Mouse (Mus musculus): ENCODE measurements around the gene Tfg. TPM values are rescaled to one million over a fixed set of nuclear protein-coding genes. Genes with fewer than 3 reads are reported as not detected.

The Tfg gene
- polyA plus RNA-seq, 1 experiment, result 85.0 TPM

DNA sequence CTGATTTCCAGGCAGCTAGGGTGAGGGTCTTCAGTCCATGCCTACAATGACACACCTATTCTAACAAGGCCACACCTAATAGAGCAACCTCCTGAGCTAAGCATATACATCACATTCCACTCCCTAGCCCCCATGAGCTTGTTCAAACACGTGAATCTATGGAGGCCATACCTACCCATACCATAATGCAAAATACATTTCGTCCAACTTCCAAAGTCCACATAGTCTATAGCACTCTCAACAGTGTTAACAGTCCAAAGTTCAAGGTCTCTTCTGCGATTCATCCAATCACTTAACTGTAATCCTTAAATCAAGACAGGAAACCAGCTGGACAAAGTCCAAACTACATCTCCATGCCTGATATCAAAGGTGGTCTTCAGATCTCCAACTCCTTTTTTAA is 7.2 kb downstream of the Tfg start:
- Histone ChIP-seq H3K4me1 (ENCODE audit: control insufficient read depth, insufficient read depth, low read length) (no peaks in the 10 kb centered on the region), H3K4me3 (ENCODE audit: insufficient read depth, low read depth, low read length) (no peak overlapping the region), H3K27me3 (replicated peaks; ENCODE audit: control insufficient read depth, insufficient read depth, low read length) (no peaks in the 10 kb centered on the region), H3K27ac (ENCODE audit: insufficient read depth, low read depth, low read length) (no peak overlapping the region), H3K36me3 (ENCODE audit: control insufficient read depth, insufficient read depth, low read length) (peaks cover 2% of the 10 kb centered on the region)
- WGBS, result 78% methylated on average over 3 of the region's 3 CpGs
- TF ChIP-seq CTCF (conservative IDR thresholded peaks at IDR 0.05; ENCODE audit: insufficient read depth, insufficient read length, low read depth, low read length), result no peak
- no peak for TF ChIP-seq POLR2A (IDR thresholded peaks at IDR 0.05; ENCODE audit: low read depth, low read length)
- DNase-seq, result no peak

DNA sequence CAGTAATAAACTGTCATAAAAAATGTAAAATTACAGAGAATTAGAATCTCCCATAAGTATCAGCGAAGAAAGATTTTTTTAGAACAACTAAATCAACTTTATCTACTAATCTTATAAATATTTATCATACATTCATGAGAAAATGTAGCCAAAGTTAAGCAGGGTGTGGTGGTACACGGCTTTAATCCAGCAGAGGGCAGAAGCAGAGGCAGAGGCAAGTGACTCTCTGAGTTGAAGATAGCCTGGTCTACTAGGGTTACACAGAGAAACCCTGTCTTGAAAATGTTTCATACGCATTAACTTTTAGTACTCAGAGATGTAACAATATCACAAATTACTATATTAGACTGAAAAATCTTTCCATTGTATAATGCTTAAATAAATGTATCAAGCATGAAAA is 11.5 kb downstream of the Tfg start:
- Histone ChIP-seq H3K36me3 (ENCODE audit: control insufficient read depth, insufficient read depth, low read length) (peaks cover 2% of the 10 kb centered on the region), H3K27ac (ENCODE audit: insufficient read depth, low read depth, low read length) (no peak overlapping the region), H3K4me1 (ENCODE audit: control insufficient read depth, insufficient read depth, low read length) (no peaks in the 10 kb centered on the region), H3K4me3 (ENCODE audit: insufficient read depth, low read depth, low read length) (no peak overlapping the region), H3K27me3 (replicated peaks; ENCODE audit: control insufficient read depth, insufficient read depth, low read length) (no peaks in the 10 kb centered on the region)
- no peak for DNase-seq
- WGBS, result 77% methylated on average over 3 of the region's 3 CpGs
- 0 out of 2 replicates have a peak, but pooled peaks have one; percentile 13 for TF ChIP-seq CTCF (conservative IDR thresholded peaks at IDR 0.05; ENCODE audit: insufficient read depth, insufficient read length, low read depth, low read length)
- TF ChIP-seq POLR2A (IDR thresholded peaks at IDR 0.05; ENCODE audit: low read depth, low read length), result no peak

DNA sequence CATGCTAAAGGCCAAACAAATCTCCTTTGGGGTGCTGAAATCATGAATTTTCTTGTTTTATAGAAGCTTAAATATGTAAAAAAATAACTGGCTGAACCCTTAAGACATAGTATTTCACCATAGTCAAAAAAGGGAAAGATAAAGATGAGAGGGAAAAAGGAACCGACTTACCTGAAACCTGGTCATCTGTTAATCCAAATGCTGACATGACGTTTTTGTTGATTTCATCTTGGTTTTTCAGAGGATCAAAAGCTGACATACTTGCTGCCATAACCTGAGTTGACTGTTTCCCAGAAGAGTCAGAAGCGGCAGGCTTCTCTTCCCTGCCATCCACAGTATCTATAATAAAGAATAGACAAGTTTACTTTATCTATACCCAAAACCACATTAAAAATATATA is 16.4 kb downstream of the Tfg start:
- H3K4me1 ChIP-seq (ENCODE audit: control insufficient read depth, insufficient read depth, low read length), result no peaks in the 10 kb centered on the region
- no peak overlapping the region for H3K27ac ChIP-seq (ENCODE audit: insufficient read depth, low read depth, low read length)
- H3K36me3 ChIP-seq (ENCODE audit: control insufficient read depth, insufficient read depth, low read length), result no peaks in the 10 kb centered on the region; the same call in none of the 2 replicates
- H3K27me3 ChIP-seq (replicated peaks; ENCODE audit: control insufficient read depth, insufficient read depth, low read length), result no peaks in the 10 kb centered on the region
- 86% methylated on average over 3 of the region's 3 CpGs for WGBS
- no peak for DNase-seq
- TF ChIP-seq POLR2A (IDR thresholded peaks at IDR 0.05; ENCODE audit: low read depth, low read length) (no peak), CTCF (conservative IDR thresholded peaks at IDR 0.05; ENCODE audit: insufficient read depth, insufficient read length, low read depth, low read length) (no peak)
- no peak overlapping the region for H3K4me3 ChIP-seq (ENCODE audit: insufficient read depth, low read depth, low read length)

DNA sequence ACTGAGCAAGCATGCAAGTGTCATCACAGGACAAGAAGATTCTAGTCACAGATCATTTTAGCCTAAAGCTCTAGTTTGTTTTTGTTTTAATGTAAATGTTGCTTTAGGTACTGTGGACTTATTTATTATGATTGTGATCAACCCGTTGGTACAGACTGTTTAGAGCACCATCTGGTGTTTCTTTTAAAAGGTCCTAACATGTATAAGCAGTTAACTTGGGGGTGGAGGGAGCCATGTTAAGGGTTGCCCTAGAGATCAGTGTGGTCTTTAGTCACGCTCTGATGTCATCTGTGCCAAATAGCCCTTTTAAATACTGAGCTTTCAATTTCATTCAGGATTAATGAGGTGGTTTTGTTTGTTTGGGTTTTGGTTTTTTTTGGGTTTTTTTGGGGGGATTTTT is 20.8 kb downstream of the Tfg start:
- Histone ChIP-seq H3K27ac (ENCODE audit: insufficient read depth, low read depth, low read length) (no peak overlapping the region), H3K4me1 (ENCODE audit: control insufficient read depth, insufficient read depth, low read length) (no peaks in the 10 kb centered on the region), H3K27me3 (replicated peaks; ENCODE audit: control insufficient read depth, insufficient read depth, low read length) (no peaks in the 10 kb centered on the region), H3K4me3 (ENCODE audit: insufficient read depth, low read depth, low read length) (no peak overlapping the region), H3K36me3 (ENCODE audit: control insufficient read depth, insufficient read depth, low read length) (peaks cover 2% of the 10 kb centered on the region)
- WGBS, result 71% methylated on average over 2 of the region's 2 CpGs
- TF ChIP-seq CTCF (conservative IDR thresholded peaks at IDR 0.05; ENCODE audit: insufficient read depth, insufficient read length, low read depth, low read length) (no peak), POLR2A (IDR thresholded peaks at IDR 0.05; ENCODE audit: low read depth, low read length) (no peak)
- DNase-seq, result no peak

DNA sequence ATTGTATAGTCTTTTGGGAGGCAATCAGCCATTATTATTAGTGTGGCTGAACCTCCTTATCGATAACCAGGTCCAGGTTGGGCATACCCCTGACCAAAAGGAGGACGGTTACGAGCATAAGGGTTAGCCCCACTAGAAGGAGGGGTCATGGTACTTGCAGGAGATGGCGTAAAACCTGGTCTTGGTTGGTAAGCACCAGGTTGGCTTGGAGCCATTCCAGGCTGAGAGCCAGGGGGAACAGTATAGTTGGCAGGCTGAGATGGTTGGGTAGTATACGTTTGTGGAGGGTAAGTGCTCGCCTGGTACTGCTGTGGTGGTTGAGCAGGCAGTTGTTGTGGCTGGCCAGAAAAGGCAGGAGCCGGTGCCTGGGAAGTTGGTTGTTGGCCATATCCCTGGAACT is 26.5 kb downstream of the Tfg start:
- TF ChIP-seq CTCF (conservative IDR thresholded peaks at IDR 0.05; ENCODE audit: insufficient read depth, insufficient read length, low read depth, low read length) (no peak), POLR2A (IDR thresholded peaks at IDR 0.05; ENCODE audit: low read depth, low read length) (no peak)
- DNase-seq, result no peak
- Histone ChIP-seq H3K27ac (ENCODE audit: insufficient read depth, low read depth, low read length) (no peak overlapping the region), H3K36me3 (ENCODE audit: control insufficient read depth, insufficient read depth, low read length) (peaks cover 9% of the 10 kb centered on the region), H3K27me3 (replicated peaks; ENCODE audit: control insufficient read depth, insufficient read depth, low read length) (no peaks in the 10 kb centered on the region), H3K4me1 (ENCODE audit: control insufficient read depth, insufficient read depth, low read length) (no peaks in the 10 kb centered on the region), H3K4me3 (ENCODE audit: insufficient read depth, low read depth, low read length) (no peak overlapping the region)
- 86% methylated on average over 7 of the region's 7 CpGs for WGBS

DNA sequence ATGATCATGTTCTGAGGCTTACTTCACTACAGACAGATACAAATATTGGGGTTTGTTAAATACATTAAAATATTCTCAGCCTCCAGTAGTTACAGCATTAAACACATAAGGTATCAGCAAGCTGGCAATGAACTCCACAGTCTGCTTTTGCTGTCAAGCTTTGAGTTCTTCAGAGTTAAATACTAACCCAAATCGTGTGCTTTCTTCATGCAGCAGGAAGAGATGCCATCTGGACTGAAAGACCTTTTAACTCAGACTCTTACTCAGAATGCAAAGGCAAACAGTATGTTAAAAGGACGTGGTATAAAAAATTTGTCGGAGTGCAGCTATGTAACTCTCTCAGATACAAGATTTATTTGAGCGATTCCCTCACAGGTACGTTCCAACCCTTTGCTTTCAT is 30.5 kb downstream of the Tfg start:
- H3K4me1 ChIP-seq (ENCODE audit: control insufficient read depth, insufficient read depth, low read length), result no peaks in the 10 kb centered on the region
- H3K27me3 ChIP-seq (replicated peaks; ENCODE audit: control insufficient read depth, insufficient read depth, low read length), result no peaks in the 10 kb centered on the region
- H3K36me3 ChIP-seq (ENCODE audit: control insufficient read depth, insufficient read depth, low read length), result peaks cover 8% of the 10 kb centered on the region
- H3K4me3 ChIP-seq (ENCODE audit: insufficient read depth, low read depth, low read length), result no peak overlapping the region
- DNase-seq, result no peak
- 87% methylated on average over 5 of the region's 5 CpGs for WGBS
- TF ChIP-seq POLR2A (IDR thresholded peaks at IDR 0.05; ENCODE audit: low read depth, low read length) (no peak), CTCF (conservative IDR thresholded peaks at IDR 0.05; ENCODE audit: insufficient read depth, insufficient read length, low read depth, low read length) (no peak)
- no peak overlapping the region for H3K27ac ChIP-seq (ENCODE audit: insufficient read depth, low read depth, low read length)

DNA sequence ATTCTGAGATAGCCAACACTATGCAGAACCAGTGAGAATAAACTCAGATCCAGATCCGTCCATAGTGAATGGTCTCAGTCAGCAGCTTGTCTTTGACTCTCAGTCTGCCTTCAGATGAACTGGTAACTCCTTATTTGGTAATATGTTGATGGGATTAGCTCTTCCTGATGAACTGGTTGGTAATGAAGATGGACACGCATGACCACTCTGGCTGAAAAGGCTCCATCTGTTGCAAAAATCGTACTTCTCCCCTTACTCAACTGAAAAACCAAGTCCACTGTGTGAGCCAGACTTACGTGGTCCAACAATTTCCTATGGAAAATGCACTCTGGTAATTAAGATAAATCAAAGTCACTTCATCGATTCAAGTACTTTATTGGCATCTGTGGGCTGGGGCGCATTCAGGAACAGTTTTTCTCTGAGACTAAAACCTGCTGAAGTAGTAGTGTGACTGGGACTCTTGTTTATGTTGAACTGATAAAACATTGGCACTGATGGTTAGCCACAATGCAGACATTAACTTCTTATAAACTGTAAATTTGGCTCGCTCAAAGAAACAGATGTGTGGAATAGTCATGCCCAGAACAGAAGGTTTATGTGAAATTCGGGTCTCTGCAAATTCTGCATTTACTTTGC is 36.1 kb downstream of the Tfg start:
- Histone ChIP-seq H3K4me3 (ENCODE audit: insufficient read depth, low read depth, low read length) (no peak overlapping the region), H3K36me3 (ENCODE audit: control insufficient read depth, insufficient read depth, low read length) (no peaks in the 10 kb centered on the region; the same call in none of the 2 replicates), H3K4me1 (ENCODE audit: control insufficient read depth, insufficient read depth, low read length) (no peaks in the 10 kb centered on the region), H3K27me3 (replicated peaks; ENCODE audit: control insufficient read depth, insufficient read depth, low read length) (no peaks in the 10 kb centered on the region), H3K27ac (ENCODE audit: insufficient read depth, low read depth, low read length) (no peak overlapping the region)
- DNase-seq, result no peak
- TF ChIP-seq CTCF (conservative IDR thresholded peaks at IDR 0.05; ENCODE audit: insufficient read depth, insufficient read length, low read depth, low read length), result no peak
- no peak for TF ChIP-seq POLR2A (IDR thresholded peaks at IDR 0.05; ENCODE audit: low read depth, low read length)
- WGBS, result 79% methylated on average over 8 of the region's 8 CpGs
